Mouse (Mus musculus): ENCODE results near the gene Mrtfa. TPM values are rescaled to one million over a fixed set of nuclear protein-coding genes. Genes with fewer than 3 reads are reported as not detected.

Mrtfa gene
- polyA plus RNA-seq, 3 experiments from 2014 or later, result 47.3 to 66.5 (median 48.1) TPM

- ATAC-seq, result no peak
These were observed 4.9 kb upstream of the Mrtfa start for GRCm38 (mm10) chr15:81195447-81195846.

- no peak for ATAC-seq
These were observed 4.2 kb upstream of the Mrtfa start for GRCm38 (mm10) chr15:81194791-81195190.

GRCm38 (mm10) chr15:81192858-81193257, 2.3 kb upstream of the Mrtfa start:
- no peak for ATAC-seq

DNA sequence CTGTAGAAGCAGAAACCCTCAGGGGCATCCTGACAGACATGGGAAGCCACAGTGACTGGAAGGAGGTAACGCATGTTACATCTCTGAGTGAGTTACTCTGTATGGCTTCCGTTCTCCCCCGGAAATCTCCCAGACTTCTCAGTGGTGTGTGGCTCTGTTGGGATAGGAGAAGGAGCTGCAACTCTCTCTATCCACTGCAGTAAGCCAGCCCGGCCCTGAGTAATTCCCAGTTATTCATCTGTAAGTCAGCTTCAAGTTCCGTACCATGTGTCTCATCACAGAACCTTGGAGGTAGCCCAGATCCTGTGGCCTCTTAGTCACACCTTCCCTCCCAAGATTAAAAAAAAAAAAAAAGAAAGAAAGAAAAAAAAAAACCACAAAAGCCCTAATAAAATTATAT, 1.8 kb upstream of the Mrtfa start:
- ATAC-seq, result no peak

DNA sequence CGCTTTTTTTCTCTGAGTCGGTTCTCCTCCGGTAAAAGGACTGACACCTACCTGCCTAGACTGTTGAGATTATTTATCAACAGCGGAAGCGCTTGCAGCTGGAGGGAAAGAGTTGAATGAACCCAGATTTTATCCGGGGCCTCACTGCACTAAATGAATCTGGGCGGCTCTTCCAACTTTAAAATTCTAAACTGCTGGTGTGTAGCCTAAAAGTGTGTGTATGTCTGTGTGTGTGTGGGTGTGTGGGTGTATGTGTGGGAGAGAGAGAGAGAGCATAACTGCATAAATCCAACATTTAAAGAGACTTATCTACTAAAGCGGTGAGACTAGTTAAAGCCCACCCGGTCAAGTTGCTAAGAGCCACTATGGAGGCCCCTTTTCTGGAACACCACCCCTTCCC, 746 bp upstream of the Mrtfa start:
- ATAC-seq, result no peak

DNA sequence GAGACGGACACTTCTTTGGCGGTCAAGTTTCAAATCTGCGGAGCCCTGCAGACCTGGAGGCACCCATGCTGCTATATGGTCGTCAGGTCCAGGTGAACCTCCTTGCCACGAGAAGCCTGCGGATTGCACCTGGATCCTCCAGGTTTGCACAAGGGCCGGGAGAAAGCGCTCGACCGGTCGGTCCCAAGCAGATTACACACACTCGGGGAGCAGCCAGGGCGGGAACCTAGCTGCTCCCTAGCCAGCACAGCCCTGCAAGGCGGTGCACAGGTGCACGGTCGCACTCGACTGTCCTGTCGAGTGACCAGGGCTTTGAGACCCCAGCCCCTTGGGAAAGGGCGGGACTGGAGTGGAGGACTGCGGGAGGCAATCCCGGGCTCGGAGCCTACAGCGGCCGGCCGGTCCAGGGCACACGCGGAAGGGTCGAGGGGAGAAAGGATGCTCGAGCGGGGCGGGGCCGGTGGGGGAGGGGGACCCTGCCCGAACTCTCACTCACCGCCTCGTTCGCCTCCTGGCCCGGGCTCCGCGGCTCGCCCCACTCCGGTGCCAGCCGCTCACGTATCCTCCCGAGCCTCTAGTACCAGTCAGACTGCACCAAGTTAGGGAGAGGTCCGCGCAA, 437 bp downstream of the Mrtfa start:
- ATAC-seq, result no peak

- no peak for ATAC-seq
These were observed 1.5 kb downstream of the Mrtfa start for GRCm38 (mm10) chr15:81189061-81189460.

DNA sequence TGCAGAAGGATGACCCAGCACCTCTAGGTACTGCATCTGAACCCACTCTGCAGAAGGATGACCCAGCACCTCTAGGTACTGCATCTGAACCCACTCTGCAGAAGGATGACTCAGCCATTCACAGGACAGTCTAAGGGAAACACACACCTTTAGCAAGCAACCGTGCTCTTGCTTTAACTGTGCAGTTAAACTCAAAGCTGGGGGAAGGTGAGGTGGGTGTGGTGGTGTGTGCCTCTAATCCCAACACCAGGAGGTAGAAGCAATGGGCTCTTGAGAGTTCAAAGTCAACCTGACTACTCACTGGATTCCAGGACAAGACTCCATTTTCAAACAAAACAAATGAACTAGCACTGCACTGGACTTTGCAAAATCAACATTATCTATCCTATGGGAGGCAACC, 5.6 kb downstream of the Mrtfa start:
- ATAC-seq, result no peak

DNA sequence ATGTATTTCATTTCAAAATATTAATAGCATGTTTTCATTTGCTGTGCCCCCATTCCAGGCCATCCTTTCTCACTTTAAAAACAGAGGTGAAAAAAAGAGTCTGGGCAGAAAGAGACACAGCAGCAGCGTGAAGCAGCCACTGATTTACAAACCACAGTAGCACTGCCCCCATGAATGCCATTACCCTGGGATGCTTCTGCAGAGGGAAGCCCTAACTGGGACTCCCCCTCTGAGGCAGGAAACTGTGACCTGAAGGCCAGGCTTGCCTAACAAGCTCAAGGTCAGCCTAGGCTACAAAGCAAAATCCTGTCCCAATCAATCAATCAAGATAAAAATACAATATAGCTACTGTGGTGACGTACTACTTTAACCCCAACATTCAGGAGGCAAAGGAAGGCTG, 9.3 kb downstream of the Mrtfa start:
- ATAC-seq, result no peak

DNA sequence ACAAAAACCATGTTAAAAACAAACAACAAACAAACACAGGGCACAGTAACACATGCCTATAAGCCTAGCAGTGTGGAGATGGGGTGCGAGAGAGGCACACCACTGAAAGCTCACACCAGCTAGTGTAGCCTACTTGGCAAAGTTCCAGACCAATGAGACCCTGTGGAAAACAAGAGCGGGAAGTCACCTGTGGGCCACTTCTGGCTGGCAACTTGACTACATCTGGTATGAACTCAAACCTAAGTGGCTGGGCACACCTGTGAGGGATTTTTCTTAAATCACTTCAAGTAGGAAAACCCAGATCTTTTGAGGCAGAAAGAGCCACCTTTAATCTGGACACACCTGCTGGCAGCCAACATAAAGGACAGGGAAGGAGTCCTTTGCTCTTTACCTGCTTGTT, 11.0 kb downstream of the Mrtfa start:
- no peak for ATAC-seq

DNA sequence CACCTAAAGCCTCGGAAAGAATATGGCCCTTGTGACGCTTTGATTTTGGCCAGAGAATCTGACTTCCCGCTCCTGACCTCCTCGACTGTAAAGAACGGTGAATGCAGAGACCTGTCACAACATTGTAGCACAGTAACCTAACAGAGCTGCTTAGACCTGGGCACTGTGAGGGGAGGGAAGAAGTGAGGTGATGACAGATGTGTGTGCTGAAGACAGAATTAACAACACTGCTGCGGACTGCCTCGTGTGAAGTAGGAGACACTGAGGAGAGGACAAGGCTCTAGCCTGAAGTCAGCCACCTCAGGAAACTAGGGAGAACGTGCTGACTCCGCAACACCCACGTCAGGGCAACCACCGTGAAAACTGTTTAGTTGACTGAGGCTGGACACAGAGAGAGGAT, 11.9 kb downstream of the Mrtfa start:
- ATAC-seq, result no peak

DNA sequence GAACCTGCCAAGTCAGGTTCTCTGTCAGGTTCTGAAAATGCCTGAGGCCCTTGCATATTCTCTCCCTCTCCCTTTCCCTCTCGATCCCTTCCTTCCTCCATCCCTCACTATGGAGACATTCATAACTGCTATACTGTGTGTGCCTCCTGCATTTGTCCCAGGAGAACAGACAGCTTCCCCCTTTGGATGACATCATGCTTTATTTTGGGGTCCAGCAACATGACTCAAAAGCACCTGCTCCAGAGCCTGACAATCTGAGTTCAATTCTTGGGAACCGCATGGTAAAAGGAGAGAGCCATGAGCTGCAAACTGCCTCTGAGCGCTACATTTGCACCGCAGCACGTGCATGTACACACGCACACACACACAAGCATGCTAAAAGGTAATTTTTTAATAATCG, 12.7 kb downstream of the Mrtfa start:
- no peak for ATAC-seq

DNA sequence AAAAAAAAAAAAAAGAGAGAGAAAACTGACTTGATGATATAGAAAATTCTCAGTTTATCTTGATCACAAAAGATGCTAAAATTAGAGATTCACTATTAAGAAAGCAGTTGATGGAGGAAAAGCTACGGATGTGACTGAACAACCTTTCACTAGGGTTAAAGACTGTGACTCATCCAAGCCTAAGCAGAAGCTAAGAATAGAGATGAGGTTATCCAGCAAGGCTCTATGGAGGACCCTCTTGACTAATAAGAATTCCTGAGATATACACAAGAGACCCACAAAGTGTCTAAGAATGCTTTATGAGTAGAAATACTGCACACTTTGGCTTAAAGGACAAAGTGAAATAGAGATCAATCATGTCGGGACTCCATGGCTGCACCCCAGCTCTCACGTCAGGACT, 14.9 kb downstream of the Mrtfa start:
- ATAC-seq, result no peak

GRCm38 (mm10) chr15:81172259-81172658, 18.3 kb downstream of the Mrtfa start:
- ATAC-seq, result no peak

GRCm38 (mm10) chr15:81168735-81169134, 21.8 kb downstream of the Mrtfa start:
- ATAC-seq, result no peak

- no peak for ATAC-seq
These were observed 22.7 kb downstream of the Mrtfa start for GRCm38 (mm10) chr15:81167831-81168230.

- no peak for ATAC-seq
These were observed 24.3 kb downstream of the Mrtfa start for GRCm38 (mm10) chr15:81166291-81166690.

GRCm38 (mm10) chr15:81164560-81165310, 25.8 kb downstream of the Mrtfa start:
- ATAC-seq, result no peak

GRCm38 (mm10) chr15:81161571-81161970, 29.0 kb downstream of the Mrtfa start:
- no peak for ATAC-seq

GRCm38 (mm10) chr15:81160677-81161076, 29.9 kb downstream of the Mrtfa start:
- no peak for ATAC-seq

GRCm38 (mm10) chr15:81159212-81159611, 31.3 kb downstream of the Mrtfa start:
- no peak for ATAC-seq

DNA sequence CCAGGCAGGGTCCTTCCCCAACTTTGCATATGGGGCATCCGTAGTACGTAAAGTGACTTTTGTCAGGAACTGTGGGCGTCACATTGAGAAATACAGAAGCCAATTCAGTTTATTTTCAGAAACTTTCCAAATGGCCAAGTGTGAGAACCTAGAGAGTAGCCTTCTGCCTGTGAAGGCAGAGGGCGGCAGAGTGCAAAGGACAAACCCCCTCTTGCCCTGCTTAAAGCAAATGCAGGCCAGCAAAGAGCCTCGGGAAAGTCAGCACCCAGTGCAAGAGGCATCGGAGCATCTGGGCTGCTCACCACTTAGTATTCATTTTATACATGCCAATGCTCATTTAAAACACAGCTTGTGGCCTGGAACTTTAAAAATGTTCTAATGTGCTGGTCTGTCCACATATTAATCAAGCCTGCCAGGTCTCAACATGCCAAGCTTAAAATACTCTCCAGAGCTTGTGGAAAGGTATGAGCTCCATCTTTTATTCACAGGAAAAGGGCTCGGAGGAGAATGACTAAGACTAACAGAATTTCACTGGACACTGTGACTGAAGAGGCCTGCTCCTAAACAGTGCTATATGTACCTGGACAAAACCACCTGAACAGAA, 31.9 kb downstream of the Mrtfa start:
- no peak for ATAC-seq

GRCm38 (mm10) chr15:81156453-81156852, 34.1 kb downstream of the Mrtfa start:
- ATAC-seq, result no peak

DNA sequence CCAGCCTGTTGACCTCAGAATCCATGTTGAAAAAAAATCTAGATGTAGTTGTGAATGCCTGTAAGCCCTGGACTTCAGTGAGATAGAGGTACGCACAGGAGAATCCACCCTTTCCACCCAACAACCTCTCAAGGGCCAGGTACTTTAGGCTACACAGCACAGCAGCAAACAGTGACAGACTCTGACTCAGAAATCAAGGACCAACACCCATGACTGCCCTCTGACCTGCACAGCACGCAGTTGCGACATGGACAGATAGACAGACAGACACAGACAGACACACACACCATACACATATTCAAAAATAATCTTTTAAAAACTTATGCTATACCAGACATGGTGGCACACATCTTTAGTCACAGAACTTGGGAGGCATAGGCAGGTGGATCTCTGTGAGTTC, 34.7 kb downstream of the Mrtfa start:
- ATAC-seq, result no peak
